Comparison of ENCODE assay signal across 1 mouse cellular context in genomic region chr4:136841056-136841455, GRCm38 (mm10).
TF ChIP-seq lines count a peak whose summit lies in the region.

No protein-coding gene starts in this region.

TF ChIP-seq in C2C12, 6 proteins besides CTCF, POLR2A, EP300 and RAD21:
- TF ChIP-seq MYOD1 (IDR thresholded peaks at IDR 0.05; ENCODE audit: control insufficient read depth, insufficient read length, low read depth) (no peak), USF1 (IDR thresholded peaks at IDR 0.05; ENCODE audit: low read depth) (no peak), CEBPB (IDR thresholded peaks at IDR 0.05; ENCODE audit: low read depth) (no peak), MAX (IDR thresholded peaks at IDR 0.05) (no peak)
